Mouse (Mus musculus) brown adipose tissue, adult 24 weeks (tissue): ENCODE measurements around the gene Hs3st3b1. TPM values are rescaled to one million over a fixed set of nuclear protein-coding genes. Genes with fewer than 3 reads are reported as not detected.
A peak's percentile ranks its signal among the peaks of the same experiment; 100 is the strongest.

Source experiments
- H3K27ac ChIP-seq: fragments of 200-500 bp; replicated peaks from 2 replicates; pipeline ENCODE4 v1.5.1; 2012; ENCODE audit warnings: low read depth, mild to moderate bottlenecking, low read length
- H3K4me1 ChIP-seq: fragments of 200-500 bp; 2 replicates; pipeline ENCODE4 v1.6.1; 2012; ENCODE audit warnings: low read length, mixed read lengths; ENCODE audit not compliant: control insufficient read depth, insufficient read depth, insufficient read length
- H3K4me3 ChIP-seq: fragments of 200-500 bp; 2 replicates; pipeline ENCODE4 v1.5.1; 2012; ENCODE audit warnings: low read depth, mild to moderate bottlenecking, low read length, moderate library complexity; ENCODE audit not compliant: insufficient read depth
- polyA plus RNA-seq: library from polyadenylated mRNA; stranded (reverse); fragments of >200 nt; gene quantifications from 2 replicates; pipeline ENCODE4 v1.2.4, GENCODE M21; 2012; ENCODE audit not compliant: missing spikeins, insufficient read depth, insufficient read length

The Hs3st3b1 gene
- polyA plus RNA-seq, 1 experiment, result 0.67 TPM

DNA sequence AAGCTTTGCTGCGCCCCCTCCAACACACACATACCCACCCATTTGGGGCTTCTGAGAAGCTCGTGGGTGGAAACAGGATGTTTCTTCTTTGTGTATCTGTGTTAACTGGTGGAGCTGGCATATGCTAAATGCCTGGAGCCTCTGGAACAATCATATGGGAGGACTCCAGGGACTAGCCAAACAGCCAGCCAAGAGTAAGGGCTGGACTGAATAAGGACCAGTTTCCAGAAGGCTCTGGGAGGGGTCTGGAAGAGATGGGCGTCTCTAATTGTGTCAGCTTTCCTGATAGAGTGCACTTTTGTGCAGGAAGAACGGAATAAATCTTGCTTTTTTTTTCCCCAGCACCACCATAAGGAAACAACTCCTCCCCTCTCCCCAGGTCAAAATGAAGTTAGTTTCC, 8.2 kb downstream of the Hs3st3b1 start:
- no peaks in the 10 kb centered on the region for H3K4me1 ChIP-seq
- no peak overlapping the region for H3K27ac ChIP-seq
- peak overlapping the region; percentile 48 for H3K4me3 ChIP-seq

DNA sequence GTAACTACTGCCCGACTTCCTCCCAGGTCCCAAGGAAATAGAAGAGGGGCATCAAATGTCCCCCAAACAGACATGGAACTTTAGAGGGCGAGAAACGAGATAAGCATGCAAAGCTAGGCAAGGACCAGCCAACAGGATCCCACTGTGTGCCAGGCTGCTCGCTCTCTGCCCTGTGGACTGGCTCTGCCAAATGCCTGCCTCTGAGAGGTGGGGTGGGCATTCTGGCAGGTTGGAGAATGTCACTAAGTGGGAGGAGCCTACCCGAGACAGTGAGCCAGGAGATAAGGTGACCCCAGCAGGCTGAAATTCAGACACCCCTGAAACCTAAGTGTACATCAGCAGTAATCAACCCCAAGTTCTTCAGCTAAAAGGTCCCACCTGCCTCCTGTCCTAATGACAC, 11.1 kb downstream of the Hs3st3b1 start:
- Histone ChIP-seq H3K4me1 (no peaks in the 10 kb centered on the region), H3K4me3 (no peak overlapping the region), H3K27ac (no peak overlapping the region)

DNA sequence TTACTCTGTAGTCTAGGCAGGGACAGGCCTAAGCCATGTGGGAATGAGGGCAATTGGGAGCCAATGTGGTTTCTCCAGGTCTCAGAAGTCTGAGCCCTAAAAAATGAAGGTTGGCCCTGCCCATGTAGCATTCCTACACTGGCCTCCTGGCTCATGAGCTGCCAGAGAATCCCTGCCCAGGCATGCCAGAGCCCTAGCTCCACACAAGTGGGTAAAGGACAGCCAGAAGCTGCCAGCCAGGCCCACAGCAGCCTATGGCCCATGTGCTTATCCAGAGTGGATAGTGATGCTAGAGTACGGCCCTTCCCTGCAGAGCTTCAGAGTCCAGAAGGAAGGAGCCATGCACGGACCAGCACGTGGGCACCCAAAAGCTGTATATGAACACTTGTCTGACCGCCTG, 12.1 kb downstream of the Hs3st3b1 start:
- Histone ChIP-seq H3K4me1 (no peaks in the 10 kb centered on the region), H3K27ac (no peak overlapping the region), H3K4me3 (no peak overlapping the region)

DNA sequence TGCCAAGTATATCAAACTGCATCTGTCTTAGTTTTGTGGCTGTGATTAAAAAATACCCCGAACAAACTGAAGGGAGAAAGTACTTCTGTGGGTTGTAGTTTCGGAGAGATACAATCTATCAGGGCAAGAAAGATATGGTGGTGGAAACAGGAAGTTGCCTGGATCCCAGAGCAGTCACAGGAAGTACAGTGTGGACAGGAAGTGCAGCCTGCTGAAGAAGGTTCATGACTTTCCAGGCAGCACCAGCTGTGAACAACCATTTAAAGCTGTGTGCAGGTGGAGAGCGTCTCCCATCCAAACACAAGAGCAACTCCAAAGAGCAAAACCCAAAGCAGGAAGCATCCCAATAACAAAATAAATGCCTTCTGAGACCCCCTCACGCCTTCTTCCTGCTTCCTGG, 13.6 kb downstream of the Hs3st3b1 start:
- Histone ChIP-seq H3K4me3 (no peak overlapping the region), H3K4me1 (no peaks in the 10 kb centered on the region), H3K27ac (no peak overlapping the region)

DNA sequence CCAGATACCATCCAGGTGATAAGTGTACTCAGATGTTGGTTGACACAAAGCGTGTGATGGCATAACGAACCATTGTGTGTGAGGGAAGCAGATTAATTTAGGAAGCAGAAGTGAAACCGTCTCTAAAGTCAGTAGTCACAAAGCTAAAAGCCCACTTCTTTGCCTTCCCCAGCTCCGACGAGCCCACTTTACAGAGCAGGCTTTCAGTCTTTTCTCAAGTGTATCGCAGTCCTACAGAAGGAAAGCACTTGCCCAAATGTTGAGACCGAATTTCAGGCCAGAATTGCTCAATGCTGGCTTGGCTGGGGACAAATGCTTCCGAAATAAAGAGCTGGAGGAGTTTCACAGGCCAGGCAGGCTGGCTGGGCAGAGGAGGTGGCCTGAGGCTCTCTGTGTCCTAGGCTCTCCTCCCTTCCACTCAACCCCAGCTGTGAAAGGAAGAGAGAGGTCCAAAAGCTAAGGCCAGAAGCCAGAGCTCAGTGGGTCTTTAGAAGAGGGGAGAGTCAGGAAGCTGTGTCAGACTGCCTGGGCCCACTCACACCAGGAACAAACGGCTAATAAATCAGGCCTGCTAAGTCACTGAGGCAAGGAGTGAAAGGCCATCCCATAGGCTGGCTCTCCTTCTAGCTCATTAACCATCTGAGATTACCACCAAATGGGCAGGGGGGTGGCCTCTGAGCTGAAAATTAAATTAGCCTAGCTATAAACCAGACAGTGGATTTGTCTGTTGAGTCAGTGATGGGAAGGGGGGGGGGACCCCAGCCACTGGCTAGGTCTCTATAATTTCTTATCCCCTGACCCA, 15.3 kb downstream of the Hs3st3b1 start:
- H3K27ac ChIP-seq, result no peak overlapping the region
- H3K4me1 ChIP-seq, result no peaks in the 10 kb centered on the region

DNA sequence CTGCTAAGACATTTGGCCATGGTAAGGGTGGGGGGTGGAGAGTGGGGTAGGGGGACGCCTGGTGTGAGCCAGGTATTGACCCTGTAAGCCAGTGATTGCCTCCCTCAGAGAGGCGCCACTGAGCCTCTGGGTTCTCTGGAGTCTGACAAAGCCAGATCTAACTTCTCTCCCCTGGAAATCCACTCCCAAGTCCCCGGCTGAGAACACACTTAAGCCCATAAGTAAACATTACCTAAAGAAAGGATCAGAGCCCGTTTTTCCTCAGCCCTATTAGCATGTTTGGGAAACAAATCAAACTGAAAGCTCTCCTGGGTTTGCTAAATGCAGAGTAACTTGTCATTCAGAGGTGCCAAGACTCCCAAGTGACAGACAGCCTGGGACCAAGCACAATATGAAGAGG, 17.3 kb downstream of the Hs3st3b1 start:
- no peak overlapping the region for H3K4me3 ChIP-seq
- H3K4me1 ChIP-seq, result no peaks in the 10 kb centered on the region
- no peak overlapping the region for H3K27ac ChIP-seq

More for the DNA sequence above, 15.3 kb downstream of the Hs3st3b1 start:
- H3K4me3 ChIP-seq, result no peak overlapping the region

DNA sequence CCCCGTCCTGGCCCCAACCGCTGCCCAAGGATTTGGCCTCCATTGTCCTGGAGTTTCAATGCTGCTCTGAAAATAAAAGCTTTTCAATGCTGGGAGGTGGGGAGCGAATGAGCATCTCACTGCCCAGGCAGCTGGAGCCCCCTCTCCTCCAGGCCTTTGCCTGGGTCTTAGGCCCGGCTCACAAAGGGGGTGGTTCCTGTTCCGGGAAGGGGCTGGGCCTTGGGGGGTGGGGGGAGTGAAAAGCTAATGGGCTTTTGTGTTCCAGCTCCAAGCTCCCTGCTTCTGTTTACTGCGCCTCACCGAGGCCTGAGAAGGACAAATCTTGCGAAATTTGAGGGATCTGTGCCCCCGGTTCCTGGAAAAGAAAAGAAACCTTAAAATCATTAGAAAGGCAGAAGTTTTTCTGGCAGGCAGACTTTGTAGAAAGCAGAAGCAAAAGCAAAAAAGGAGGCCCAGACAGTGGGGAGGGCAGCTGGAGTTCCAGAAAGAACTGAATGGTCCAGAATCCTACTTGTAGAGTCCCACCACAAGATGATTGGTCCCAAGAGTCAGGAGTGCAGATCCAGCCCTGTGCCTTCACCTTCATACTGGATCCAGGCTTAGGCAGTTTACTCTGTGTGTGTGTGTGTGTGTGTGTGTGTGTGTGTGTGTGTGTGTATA, 23.5 kb downstream of the Hs3st3b1 start:
- H3K4me1 ChIP-seq, result no peaks in the 10 kb centered on the region
- H3K4me3 ChIP-seq, result no peak overlapping the region

DNA sequence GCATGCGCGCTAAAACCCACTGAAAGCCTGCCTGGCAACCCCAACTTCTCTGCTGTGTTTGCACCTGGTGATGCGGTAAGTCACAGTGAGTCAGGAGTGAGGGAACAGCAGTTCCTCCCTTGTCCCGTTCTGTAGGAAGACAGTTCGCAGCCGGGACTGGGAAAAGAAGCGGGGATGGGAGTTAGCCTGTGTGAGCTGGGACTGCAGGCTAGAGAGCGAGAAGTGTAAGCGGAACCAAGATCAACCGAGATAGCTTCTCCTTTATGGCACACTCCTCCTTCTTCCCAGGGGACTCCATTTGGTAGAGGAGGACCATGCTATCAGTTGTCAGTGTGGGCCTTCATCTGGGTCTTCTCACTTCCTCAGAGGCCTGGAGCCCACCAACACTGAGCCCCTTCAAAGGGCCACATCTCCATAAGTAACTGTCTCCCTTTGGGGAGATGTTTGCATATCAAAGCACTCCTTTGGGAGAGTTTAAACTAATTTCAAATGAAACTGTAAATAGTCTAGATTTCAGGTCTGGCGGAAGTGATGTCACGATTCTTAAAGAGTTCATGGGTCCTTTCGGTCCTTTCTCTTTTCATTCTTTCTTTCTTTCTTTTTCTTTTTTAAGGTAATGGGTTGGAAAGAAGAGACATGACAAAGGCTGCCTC, 24.1 kb downstream of the Hs3st3b1 start:
- H3K27ac ChIP-seq, result no peak overlapping the region
- H3K4me1 ChIP-seq, result no peaks in the 10 kb centered on the region
- H3K4me3 ChIP-seq, result no peak overlapping the region

More for the DNA sequence above, 23.5 kb downstream of the Hs3st3b1 start:
- no peak overlapping the region for H3K27ac ChIP-seq

DNA sequence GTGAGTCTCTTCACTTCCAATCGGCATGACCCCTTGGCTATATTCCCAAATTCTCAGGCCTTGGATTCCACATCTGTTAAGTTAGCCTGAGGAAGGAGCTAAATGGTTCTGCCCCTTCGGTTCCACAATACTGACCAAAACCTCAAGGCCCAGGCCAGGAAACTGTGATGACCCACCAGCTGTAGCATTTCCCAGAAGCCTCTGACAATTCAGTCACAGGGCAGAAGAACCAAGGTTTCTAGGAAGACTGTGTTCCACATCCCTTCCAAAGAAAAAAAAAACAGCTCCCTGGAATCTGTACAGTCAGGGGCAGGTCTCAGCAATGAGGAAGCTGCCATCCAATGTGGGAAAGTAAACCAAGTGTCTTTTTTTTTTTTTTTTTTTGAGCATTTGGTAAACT, 25.1 kb downstream of the Hs3st3b1 start:
- Histone ChIP-seq H3K4me3 (no peak overlapping the region), H3K4me1 (no peaks in the 10 kb centered on the region), H3K27ac (no peak overlapping the region)

DNA sequence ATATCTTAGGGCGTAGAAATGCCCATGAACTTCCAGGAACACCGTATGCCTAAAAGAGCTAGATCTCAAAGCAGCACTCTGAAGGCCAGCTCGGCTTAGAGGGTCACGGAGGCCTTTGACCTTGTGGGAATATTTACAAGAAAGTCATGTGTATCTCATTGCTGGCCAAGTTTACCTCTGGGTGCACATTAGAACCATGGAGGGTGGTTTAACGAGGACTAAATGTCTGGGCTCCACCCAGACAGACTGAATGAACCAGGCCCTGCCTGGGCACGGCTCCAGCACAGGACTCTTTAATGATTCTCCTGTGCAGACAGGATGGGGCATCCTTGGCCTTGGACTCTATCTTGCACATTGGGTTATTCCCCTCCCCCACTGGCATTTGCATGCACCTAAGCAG, 27.9 kb downstream of the Hs3st3b1 start:
- Histone ChIP-seq H3K4me1 (no peaks in the 10 kb centered on the region), H3K4me3 (no peak overlapping the region), H3K27ac (no peak overlapping the region)

DNA sequence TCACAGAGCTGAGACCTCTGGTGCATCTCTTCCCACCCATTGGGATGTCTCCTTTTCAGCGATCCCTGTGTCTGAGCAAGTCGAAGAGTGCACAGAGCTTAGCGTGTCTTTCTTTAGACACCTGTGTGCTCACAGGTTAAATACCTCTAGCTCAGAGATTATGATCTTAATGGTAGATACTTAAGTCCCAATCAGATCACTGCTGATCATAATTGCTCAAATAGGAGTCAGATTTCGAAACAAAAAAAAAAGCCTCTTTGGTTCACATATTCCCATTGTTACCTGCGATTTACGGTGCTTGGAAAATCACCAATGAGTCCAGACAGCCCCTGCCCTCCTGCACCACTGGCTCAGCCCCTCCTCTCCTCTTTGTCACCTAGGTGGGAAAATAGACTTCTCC, 28.5 kb downstream of the Hs3st3b1 start:
- Histone ChIP-seq H3K4me1 (no peaks in the 10 kb centered on the region), H3K27ac (no peak overlapping the region), H3K4me3 (no peak overlapping the region)

DNA sequence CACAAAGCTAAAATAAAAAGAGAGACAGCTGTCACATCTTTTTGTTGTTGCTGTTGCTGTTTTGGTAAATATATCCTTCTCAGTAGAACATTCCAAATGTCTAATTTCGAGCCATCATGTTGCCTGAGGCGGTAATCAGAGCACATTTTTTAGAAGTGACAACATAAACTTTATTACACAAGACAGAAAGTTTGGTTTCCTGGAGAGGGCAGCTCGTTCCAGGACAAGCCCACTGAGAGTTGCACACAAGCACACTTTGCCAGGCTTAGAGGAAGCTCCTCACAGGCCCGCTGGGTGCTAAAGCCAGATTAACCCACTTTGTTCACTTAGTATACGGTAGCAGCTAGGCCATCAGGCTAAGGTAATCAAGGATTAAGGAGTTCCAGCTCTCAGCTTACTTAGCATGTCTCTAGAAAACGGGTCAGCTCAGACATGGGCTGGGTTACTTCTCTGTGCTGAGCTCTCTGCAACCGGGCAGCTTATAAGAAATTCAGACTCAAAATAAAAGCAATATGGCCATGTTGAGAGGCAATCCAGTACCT, 30.5 kb downstream of the Hs3st3b1 start:
- Histone ChIP-seq H3K27ac (no peak overlapping the region), H3K4me1 (no peaks in the 10 kb centered on the region), H3K4me3 (no peak overlapping the region)

DNA sequence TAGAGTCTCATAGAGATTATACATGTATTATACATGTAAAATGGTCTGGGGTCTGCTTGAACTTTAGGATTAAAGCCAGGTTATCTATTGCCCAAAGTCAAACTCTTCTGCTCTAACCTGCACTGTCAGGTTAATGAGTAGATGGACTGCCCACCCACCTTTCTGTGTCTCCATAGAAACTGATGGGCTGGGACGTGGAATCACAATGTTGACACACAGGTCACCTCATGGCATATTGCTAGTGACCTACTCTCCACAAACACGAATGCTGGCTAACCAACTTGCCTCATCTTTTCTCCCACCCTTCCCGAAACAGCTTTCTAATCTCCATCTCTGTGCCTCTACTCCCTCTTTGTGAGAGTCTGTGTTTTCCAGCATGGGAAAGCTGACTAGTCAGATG, 38.7 kb downstream of the Hs3st3b1 start:
- Histone ChIP-seq H3K4me1 (no peaks in the 10 kb centered on the region), H3K4me3 (no peak overlapping the region), H3K27ac (no peak overlapping the region)

DNA sequence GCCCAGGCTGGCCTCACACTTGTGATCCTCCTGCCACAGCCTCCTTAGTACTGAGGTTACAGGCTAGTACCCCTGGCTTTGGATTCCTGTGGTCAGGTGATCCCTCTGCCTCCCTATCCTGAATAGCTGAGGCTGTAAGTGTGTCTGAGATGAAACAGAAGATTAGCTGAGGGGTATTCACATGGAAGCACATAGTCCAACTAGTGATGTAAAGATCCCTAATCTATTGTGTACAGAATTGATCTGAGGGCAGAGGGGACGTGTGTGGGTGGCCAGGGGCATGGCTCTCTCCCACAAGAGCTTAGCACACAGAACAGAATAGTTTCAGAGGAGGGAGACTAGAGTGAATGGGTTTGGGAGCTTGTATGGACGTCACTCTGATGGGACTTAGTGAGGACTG, 41.8 kb downstream of the Hs3st3b1 start:
- no peaks in the 10 kb centered on the region for H3K4me1 ChIP-seq
- no peak overlapping the region for H3K4me3 ChIP-seq
- H3K27ac ChIP-seq, result no peak overlapping the region

DNA sequence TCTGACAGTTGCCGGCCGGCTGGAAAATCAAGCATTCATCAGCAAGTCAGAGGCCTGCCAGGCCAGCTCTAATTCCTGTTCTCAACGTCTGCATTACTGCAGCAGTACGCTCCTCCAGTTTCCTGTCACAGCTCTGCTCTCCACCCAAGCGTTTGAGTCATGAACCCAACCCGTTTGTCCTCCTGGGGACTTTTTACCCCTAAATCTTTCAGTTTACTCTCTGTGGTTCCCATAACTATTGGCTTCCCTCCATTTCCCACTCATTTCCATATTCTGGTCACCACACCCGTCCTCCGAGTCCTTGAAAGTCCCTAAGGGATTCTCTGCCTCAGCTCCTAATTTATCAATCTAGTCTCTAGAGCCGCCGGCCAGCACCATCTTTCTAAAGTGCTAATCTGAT, 42.8 kb downstream of the Hs3st3b1 start:
- no peak overlapping the region for H3K4me3 ChIP-seq
- H3K27ac ChIP-seq, result no peak overlapping the region

More for the DNA sequence above, 42.8 kb downstream of the Hs3st3b1 start:
- H3K4me1 ChIP-seq, result no peaks in the 10 kb centered on the region
